12 mouse cellular contexts compared by ENCODE assay signal in the genomic region with DNA sequence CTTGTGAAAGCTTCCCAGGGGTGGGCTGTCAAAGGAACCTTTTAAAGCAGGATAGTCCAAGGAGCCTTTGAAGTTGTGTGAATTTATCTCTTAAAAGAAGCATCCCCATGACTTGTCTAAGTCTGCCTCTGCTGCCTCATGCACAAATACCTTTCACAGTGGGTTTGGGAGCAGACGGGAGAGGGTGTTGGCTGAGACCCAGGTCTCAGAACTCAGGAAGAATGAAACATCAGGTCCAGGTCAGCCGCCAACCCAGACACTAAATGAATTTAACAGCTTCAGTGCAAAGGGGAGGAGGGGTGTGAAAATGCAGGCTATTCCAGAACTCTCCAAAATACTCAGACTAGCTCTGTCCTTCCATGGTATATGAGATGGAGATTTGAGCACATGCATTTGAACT. TPM values are rescaled to one million over a fixed set of nuclear protein-coding genes. Genes with fewer than 3 reads are reported as not detected.
DNase-seq lines count a peak whose midpoint lies in the region; ATAC-seq and TF ChIP-seq lines count a peak whose summit lies in the region.
"Had no signal": no experiment of that assay in that cellular context is flagged by ENCODE, and none has a peak within 500 bp of the region (broad histone marks: within the 10 kb centered on the region; RNA-seq: fewer than 3 reads in every experiment).

No protein-coding gene starts in this region.

- no peak overlapping the region for H3K4me2 ChIP-seq in embryonic facial prominence, embryonic 13.5 days
- no peak overlapping the region for H3K4me2 ChIP-seq in embryonic facial prominence, embryonic 15.5 days (replicated peaks)
- H3K4me2 ChIP-seq: kidney, embryonic 15.5 days; midbrain, embryonic 11.5 days had no signal

- 0 out of 2 replicates have a peak, but pooled peaks have one; percentile 12 for ATAC-seq in embryonic facial prominence, embryonic 13.5 days (ENCODE audit: insufficient number of reproducible peaks, insufficient read depth, low FRiP score, low TSS enrichment, low read depth)
- no peak for ATAC-seq in embryonic facial prominence, embryonic 15.5 days (ENCODE audit: insufficient number of reproducible peaks, low FRiP score, low TSS enrichment, low read depth)

- DNase-seq in embryonic facial prominence, embryonic 10.5 days (ENCODE audit: low spot score): no peak
- peak in 1 of 2 experiments; percentile 27 for DNase-seq in heart, adult 2 months
- no peak for DNase-seq in heart, embryonic 10.5 days (ENCODE audit: low spot score)
- peak; percentile 40 for DNase-seq in MN1 (ENCODE audit: low spot score)
- DNase-seq in urinary bladder, postnatal 36 days (ENCODE audit: low spot score in 2 of 2): no peak
- DNase-seq in layer of hippocampus, adult 9-10 months (ENCODE audit: low spot score): no peak
- DNase-seq: thymus, adult 18-20 months had no signal

- intact Hi-C loops in heart, adult 2 months (cut with DNase I): no loop called here

- H3K9me3 ChIP-seq in embryonic facial prominence, embryonic 13.5 days: no peaks in the 10 kb centered on the region
- H3K9me3 ChIP-seq in embryonic facial prominence, embryonic 10.5 days: no peaks in the 10 kb centered on the region
- H3K9me3 ChIP-seq in heart, embryonic 10.5 days: no peaks in the 10 kb centered on the region
- H3K9me3 ChIP-seq in embryonic facial prominence, embryonic 15.5 days (replicated peaks): no peaks in the 10 kb centered on the region
- H3K9me3 ChIP-seq: kidney, embryonic 15.5 days had no signal

- no peak for TF ChIP-seq EP300 in heart, adult 2 months (IDR thresholded peaks at IDR 0.05; ENCODE audit: insufficient read depth, low read depth, low read length)

- peak overlapping the region; percentile 68 for H3K27ac ChIP-seq in embryonic facial prominence, embryonic 13.5 days
- H3K27ac ChIP-seq in embryonic facial prominence, embryonic 10.5 days (replicated peaks): no peak overlapping the region
- H3K27ac ChIP-seq in heart, adult 2 months: peak overlapping the region; percentile 20
- no peak overlapping the region for H3K27ac ChIP-seq in heart, embryonic 10.5 days
- H3K27ac ChIP-seq in embryonic facial prominence, embryonic 15.5 days (replicated peaks): 0 out of 2 replicates have a peak overlapping the region, but pooled peaks have one; percentile 75
- H3K27ac ChIP-seq: kidney, embryonic 15.5 days; liver, embryonic 14.5 days had no signal

- H3K36me3 ChIP-seq in embryonic facial prominence, embryonic 13.5 days: no peaks in the 10 kb centered on the region
- H3K36me3 ChIP-seq in embryonic facial prominence, embryonic 10.5 days (replicated peaks): no peaks in the 10 kb centered on the region
- H3K36me3 ChIP-seq in heart, adult 2 months (ENCODE audit: control insufficient read depth, insufficient read depth, low read length): no peaks in the 10 kb centered on the region
- H3K36me3 ChIP-seq in heart, embryonic 10.5 days: no peaks in the 10 kb centered on the region
- no peaks in the 10 kb centered on the region for H3K36me3 ChIP-seq in embryonic facial prominence, embryonic 15.5 days
- H3K36me3 ChIP-seq: kidney, embryonic 15.5 days had no signal

- WGBS in embryonic facial prominence, embryonic 13.5 days: 42% methylated on average over 2 of the region's 2 CpGs
- WGBS in embryonic facial prominence, embryonic 10.5 days: 65% methylated on average over 2 of the region's 2 CpGs
- 42% methylated on average over 2 of the region's 2 CpGs for WGBS in heart, adult 2 months
- 32% methylated on average over 2 of the region's 2 CpGs for WGBS in heart, embryonic 10.5 days
- WGBS in embryonic facial prominence, embryonic 15.5 days: 19% methylated on average over 2 of the region's 2 CpGs

- H3K27me3 ChIP-seq in embryonic facial prominence, embryonic 13.5 days: no peaks in the 10 kb centered on the region
- 0 out of 2 replicates have a peak, but pooled peaks cover 5% of the 10 kb centered on the region for H3K27me3 ChIP-seq in embryonic facial prominence, embryonic 10.5 days (replicated peaks; ENCODE audit: low read depth, poor library complexity, severe bottlenecking)
- H3K27me3 ChIP-seq in heart, adult 2 months (ENCODE audit: control insufficient read depth, insufficient read depth, low read length): no peaks in the 10 kb centered on the region
- H3K27me3 ChIP-seq in heart, embryonic 10.5 days (ENCODE audit: insufficient read depth, poor library complexity, severe bottlenecking): peaks cover 7% of the 10 kb centered on the region; the same call in 1 of the 2 replicates
- no peaks in the 10 kb centered on the region for H3K27me3 ChIP-seq in embryonic facial prominence, embryonic 15.5 days
- H3K27me3 ChIP-seq: kidney, embryonic 15.5 days had no signal

- H3K4me1 ChIP-seq in embryonic facial prominence, embryonic 13.5 days: peaks cover 18% of the 10 kb centered on the region
- peaks cover 12% of the 10 kb centered on the region for H3K4me1 ChIP-seq in embryonic facial prominence, embryonic 10.5 days
- peaks cover 9% of the 10 kb centered on the region for H3K4me1 ChIP-seq in heart, adult 2 months (ENCODE audit: control insufficient read depth, insufficient read depth, low read length)
- H3K4me1 ChIP-seq in heart, embryonic 10.5 days: peaks cover 12% of the 10 kb centered on the region
- peaks cover 23% of the 10 kb centered on the region for H3K4me1 ChIP-seq in embryonic facial prominence, embryonic 15.5 days

- H3K79me2 ChIP-seq in heart, adult 2 months (replicated peaks; ENCODE audit: control insufficient read depth, insufficient read depth, low read length): no peaks in the 10 kb centered on the region

- H3K4me3 ChIP-seq in embryonic facial prominence, embryonic 13.5 days: no peak overlapping the region
- H3K4me3 ChIP-seq in embryonic facial prominence, embryonic 10.5 days: no peak overlapping the region
- no peak overlapping the region for H3K4me3 ChIP-seq in heart, adult 2 months
- H3K4me3 ChIP-seq in heart, embryonic 10.5 days: no peak overlapping the region
- no peak overlapping the region for H3K4me3 ChIP-seq in embryonic facial prominence, embryonic 15.5 days (replicated peaks)
- H3K4me3 ChIP-seq: kidney, embryonic 15.5 days had no signal

- TF ChIP-seq CTCF in heart, adult 2 months (IDR thresholded peaks at IDR 0.05): no peak

- no peak for TF ChIP-seq POLR2A in heart, adult 2 months (IDR thresholded peaks at IDR 0.05; ENCODE audit: insufficient read depth, low read depth, low read length)

- no peak overlapping the region for H3K9ac ChIP-seq in embryonic facial prominence, embryonic 13.5 days
- no peak overlapping the region for H3K9ac ChIP-seq in heart, adult 2 months (ENCODE audit: low read depth, low read length)
- no peak overlapping the region for H3K9ac ChIP-seq in embryonic facial prominence, embryonic 15.5 days
- H3K9ac ChIP-seq: kidney, embryonic 15.5 days; liver, embryonic 14.5 days had no signal

RNA-seq across cellular contexts. Expression of a gene that starts 28.1 kb away (rescaled TPM):
- polyA plus RNA-seq in embryonic facial prominence, embryonic 13.5 days (2015; fragmentation: Nextera tagmentation; extraction: Ambion mirVana): 0.22 and 0.56 TPM in 2 replicates
- 7.3 and 11.9 TPM in 2 replicates for polyA plus RNA-seq in embryonic facial prominence, embryonic 10.5 days (2016; fragmentation: Nextera tagmentation; extraction: Ambion mirVana)
- total RNA-seq in heart, adult 2 months (2021): under 1 TPM; 0.48 to 0.81 TPM
- 0.61 and 0.64 TPM in 2 replicates for polyA plus RNA-seq in heart, adult 2 months (2012; rRNA removed)
- polyA plus RNA-seq in heart, embryonic 10.5 days (2016; fragmentation: Nextera tagmentation; extraction: Ambion mirVana): 15.2 and 18.5 TPM in 2 replicates
- polyA plus RNA-seq in embryonic facial prominence, embryonic 15.5 days (2015; fragmentation: Nextera tagmentation; extraction: Ambion mirVana): 0.12 and 0.15 TPM in 2 replicates

RNA-seq across cellular contexts. Expression of a gene that starts 44.2 kb away (rescaled TPM):
- polyA plus RNA-seq in embryonic facial prominence, embryonic 13.5 days (2015; fragmentation: Nextera tagmentation; extraction: Ambion mirVana): 35.3 and 38.7 TPM in 2 replicates
- 49.2 and 50.4 TPM in 2 replicates for polyA plus RNA-seq in embryonic facial prominence, embryonic 10.5 days (2016; fragmentation: Nextera tagmentation; extraction: Ambion mirVana)
- 10 to 100 TPM; 17.4 to 20.0 TPM for total RNA-seq in heart, adult 2 months (2021)
- 1.5 and 3.5 TPM in 2 replicates for polyA plus RNA-seq in heart, adult 2 months (2012; rRNA removed)
- polyA plus RNA-seq in heart, embryonic 10.5 days (2016; fragmentation: Nextera tagmentation; extraction: Ambion mirVana): 26.5 and 33.6 TPM in 2 replicates
- 30.7 and 34.9 TPM in 2 replicates for polyA plus RNA-seq in embryonic facial prominence, embryonic 15.5 days (2015; fragmentation: Nextera tagmentation; extraction: Ambion mirVana)

Comparison
In these comparisons a context has a peak if more than half of its experiments do, and no peak if none do; other contexts are left out.
1. H3K27ac ChIP-seq: peak in embryonic facial prominence, embryonic 13.5 days (single experiment), heart, adult 2 months (single experiment) and embryonic facial prominence, embryonic 15.5 days (single experiment); none in embryonic facial prominence, embryonic 10.5 days (single experiment) and heart, embryonic 10.5 days (single experiment).